Mouse (Mus musculus): ENCODE measurements around the gene Ndufv3. TPM values are rescaled to one million over a fixed set of nuclear protein-coding genes. Genes with fewer than 3 reads are reported as not detected.

Ndufv3 gene
- polyA plus RNA-seq, 1 experiment, result 469 TPM

DNA sequence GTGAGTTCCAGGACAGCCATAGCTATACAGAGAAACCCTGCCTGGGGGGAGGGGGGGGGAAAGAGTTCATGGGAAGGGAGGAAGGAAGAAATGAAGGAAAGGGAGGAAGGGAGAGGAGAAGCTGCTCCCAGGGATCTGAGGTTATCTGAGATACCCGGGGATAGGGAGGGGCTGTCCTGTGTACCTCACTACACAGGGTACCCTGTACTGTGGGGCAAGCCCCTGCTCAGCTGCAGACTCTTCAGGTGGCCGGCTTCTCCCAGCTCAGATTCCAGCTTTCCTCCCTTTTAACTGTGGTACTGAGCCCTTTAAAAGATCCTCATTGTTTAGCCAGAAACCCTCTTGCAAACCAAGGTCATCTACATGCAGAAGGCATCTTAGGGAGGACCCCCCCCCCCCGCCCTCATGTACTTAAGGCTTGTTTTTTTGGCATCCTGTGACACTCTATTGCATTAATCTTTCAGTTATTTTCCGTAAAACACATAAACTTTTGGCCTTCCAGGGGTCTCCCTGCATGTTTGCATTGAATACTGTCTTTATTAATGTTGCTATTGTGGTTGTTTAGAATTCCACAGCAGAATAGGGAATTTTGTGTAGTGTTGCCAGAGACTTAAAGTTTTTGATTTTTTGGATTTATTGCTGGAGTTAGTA is 21.0 kb downstream of the Ndufv3 start:
- H3K27me3 ChIP-seq (ENCODE audit: control insufficient read depth, insufficient read depth, insufficient read length), result no peaks in the 10 kb centered on the region
- no peak overlapping the region for H3K4me3 ChIP-seq
- peak overlapping the region; percentile 55 for H3K4me2 ChIP-seq (ENCODE audit: low read depth)
- H3K79me2 ChIP-seq (ENCODE audit: control insufficient read depth, insufficient read depth), result no peaks in the 10 kb centered on the region
- H3K36me3 ChIP-seq (ENCODE audit: control insufficient read depth, insufficient read depth), result no peaks in the 10 kb centered on the region
- H3ac ChIP-seq (ENCODE audit: control insufficient read depth, insufficient read length), result no peak overlapping the region
- TF ChIP-seq MYOD1 (IDR thresholded peaks at IDR 0.05; ENCODE audit: control insufficient read depth in 1 of 3, insufficient read length in 2 of 3, low read depth in 2 of 3) (no peak), SRF (IDR thresholded peaks at IDR 0.05; ENCODE audit: control insufficient read depth, insufficient read length, low read depth) (no peak), MAX (IDR thresholded peaks at IDR 0.05; ENCODE audit: low read depth) (no peak), TCF3 (IDR thresholded peaks at IDR 0.05; ENCODE audit: insufficient read length, low read depth) (no peak), MYOG (IDR thresholded peaks at IDR 0.05; ENCODE audit: control insufficient read depth in 1 of 3, insufficient read depth in 1 of 3, insufficient read length in 2 of 3, low read depth in 2 of 3) (no peak), CEBPB (IDR thresholded peaks at IDR 0.05; ENCODE audit: insufficient read depth, poor library complexity, severe bottlenecking) (no peak), REST (IDR thresholded peaks at IDR 0.05; ENCODE audit: insufficient read depth, insufficient read length) (no peak)

GRCm38 (mm10) chr17:31541460-31541831 is 21.5 kb downstream of the Ndufv3 start:
- H3ac ChIP-seq (ENCODE audit: control insufficient read depth, insufficient read length), result no peak overlapping the region
- H3K36me3 ChIP-seq (ENCODE audit: control insufficient read depth, insufficient read depth), result no peaks in the 10 kb centered on the region
- no peak overlapping the region for H3K4me3 ChIP-seq
- no peaks in the 10 kb centered on the region for H3K27me3 ChIP-seq (ENCODE audit: control insufficient read depth, insufficient read depth, insufficient read length)
- H3K4me2 ChIP-seq (ENCODE audit: low read depth), result peak overlapping the region; percentile 55
- no peaks in the 10 kb centered on the region for H3K79me2 ChIP-seq (ENCODE audit: control insufficient read depth, insufficient read depth)
- TF ChIP-seq TCF12 (IDR thresholded peaks at IDR 0.05; ENCODE audit: insufficient read depth, poor library complexity, severe bottlenecking) (peak; percentile 77), MYOG (IDR thresholded peaks at IDR 0.05; ENCODE audit: control insufficient read depth in 1 of 3, insufficient read depth in 1 of 3, insufficient read length in 2 of 3, low read depth in 2 of 3) (peak; percentile 29 to 82 (median 69)), MYOD1 (IDR thresholded peaks at IDR 0.05; ENCODE audit: control insufficient read depth in 1 of 3, insufficient read length in 2 of 3, low read depth in 2 of 3) (peak; percentile 38 to 93 (median 92)), TCF3 (IDR thresholded peaks at IDR 0.05; ENCODE audit: insufficient read length, low read depth) (no peak)

- TF ChIP-seq TCF12 (IDR thresholded peaks at IDR 0.05; ENCODE audit: insufficient read depth, poor library complexity, severe bottlenecking) (no peak), POLR2AphosphoS2 (IDR thresholded peaks at IDR 0.05; ENCODE audit: insufficient read length, low read depth) (no peak), SRF (IDR thresholded peaks at IDR 0.05; ENCODE audit: control insufficient read depth, insufficient read length, low read depth) (no peak), E2F4 (IDR thresholded peaks at IDR 0.05; ENCODE audit: insufficient read depth) (no peak), TCF3 (IDR thresholded peaks at IDR 0.05; ENCODE audit: insufficient read length, low read depth) (no peak), REST (IDR thresholded peaks at IDR 0.05; ENCODE audit: insufficient read depth, insufficient read length) (no peak), MYOD1 (IDR thresholded peaks at IDR 0.05; ENCODE audit: control insufficient read depth in 1 of 3, insufficient read length in 2 of 3, low read depth in 2 of 3) (no peak), MAX (IDR thresholded peaks at IDR 0.05; ENCODE audit: low read depth) (no peak), USF1 (IDR thresholded peaks at IDR 0.05; ENCODE audit: low read depth) (no peak), POLR2A (IDR thresholded peaks at IDR 0.05; ENCODE audit: insufficient read length, low read depth) (no peak), CEBPB (IDR thresholded peaks at IDR 0.05; ENCODE audit: insufficient read depth, poor library complexity, severe bottlenecking) (no peak), MYOG (IDR thresholded peaks at IDR 0.05; ENCODE audit: control insufficient read depth in 1 of 3, insufficient read depth in 1 of 3, insufficient read length in 2 of 3, low read depth in 2 of 3) (no peak)
- no peaks in the 10 kb centered on the region for H3K36me3 ChIP-seq (ENCODE audit: control insufficient read depth, insufficient read depth)
- H3K4me2 ChIP-seq (ENCODE audit: low read depth), result no peak overlapping the region
- no peak overlapping the region for H3ac ChIP-seq (ENCODE audit: control insufficient read depth, insufficient read length)
- H3K4me3 ChIP-seq, result no peak overlapping the region
- no peaks in the 10 kb centered on the region for H3K27me3 ChIP-seq (ENCODE audit: control insufficient read depth, insufficient read depth, insufficient read length)
- no peaks in the 10 kb centered on the region for H3K79me2 ChIP-seq (ENCODE audit: control insufficient read depth, insufficient read depth)
These were observed 23.7 kb downstream of the Ndufv3 start for GRCm38 (mm10) chr17:31543574-31543973.

GRCm38 (mm10) chr17:31546444-31547196 is 26.7 kb downstream of the Ndufv3 start:
- TF ChIP-seq MAX (IDR thresholded peaks at IDR 0.05; ENCODE audit: low read depth) (no peak), USF1 (IDR thresholded peaks at IDR 0.05; ENCODE audit: low read depth) (no peak), TCF3 (IDR thresholded peaks at IDR 0.05; ENCODE audit: insufficient read length, low read depth) (no peak), REST (IDR thresholded peaks at IDR 0.05; ENCODE audit: insufficient read depth, insufficient read length) (no peak)
- no peak overlapping the region for H3ac ChIP-seq (ENCODE audit: control insufficient read depth, insufficient read length)
- no peaks in the 10 kb centered on the region for H3K36me3 ChIP-seq (ENCODE audit: control insufficient read depth, insufficient read depth)
- H3K4me2 ChIP-seq (ENCODE audit: low read depth), result no peak overlapping the region
- no peaks in the 10 kb centered on the region for H3K27me3 ChIP-seq (ENCODE audit: control insufficient read depth, insufficient read depth, insufficient read length)
- H3K79me2 ChIP-seq (ENCODE audit: control insufficient read depth, insufficient read depth), result no peaks in the 10 kb centered on the region
- no peak overlapping the region for H3K4me3 ChIP-seq

- Histone ChIP-seq H3ac (ENCODE audit: control insufficient read depth, insufficient read length) (no peak overlapping the region), H3K79me2 (ENCODE audit: control insufficient read depth, insufficient read depth) (no peaks in the 10 kb centered on the region), H3K4me3 (no peak overlapping the region), H3K36me3 (ENCODE audit: control insufficient read depth, insufficient read depth) (no peaks in the 10 kb centered on the region), H3K4me2 (ENCODE audit: low read depth) (no peak overlapping the region), H3K27me3 (ENCODE audit: control insufficient read depth, insufficient read depth, insufficient read length) (no peaks in the 10 kb centered on the region)
- TF ChIP-seq USF1 (IDR thresholded peaks at IDR 0.05; ENCODE audit: low read depth) (no peak), MYOD1 (IDR thresholded peaks at IDR 0.05; ENCODE audit: control insufficient read depth in 1 of 3, insufficient read length in 2 of 3, low read depth in 2 of 3) (peak in 1 of 3 experiments; percentile 48), MYOG (IDR thresholded peaks at IDR 0.05; ENCODE audit: control insufficient read depth in 1 of 3, insufficient read depth in 1 of 3, insufficient read length in 2 of 3, low read depth in 2 of 3) (peak in 1 of 3 experiments; percentile 33)
These were observed 28.1 kb downstream of the Ndufv3 start for GRCm38 (mm10) chr17:31547974-31548373.
